Mouse (Mus musculus) thymus, postnatal 36 days (tissue): ENCODE results near the gene Plet1.

ENCODE experiments used
- DNase-seq, 2 experiments: peaks; one replicate each; pipeline ENCODE4 v3.0.0; 2022; ENCODE audit warnings: mixed read lengths in 2 of 2

Gene Plet1

DNA sequence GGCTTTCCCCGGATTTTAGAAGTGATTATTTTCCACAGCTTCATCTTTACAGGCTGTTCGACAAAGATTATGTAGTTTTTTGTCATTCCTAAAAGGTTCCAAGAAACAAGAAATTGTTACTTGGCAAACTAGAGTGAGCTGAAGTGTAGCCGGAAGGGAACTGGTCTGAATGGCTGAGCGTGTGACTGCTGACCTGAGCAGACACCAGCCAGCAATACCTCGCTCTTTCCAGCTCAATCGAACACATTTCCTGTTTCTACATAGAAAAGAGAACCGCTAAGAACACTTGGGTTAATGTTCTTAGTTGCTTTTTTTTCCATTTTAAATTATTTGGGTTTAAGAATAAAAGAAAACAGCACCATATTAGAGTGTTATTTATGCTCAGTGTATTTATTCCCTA is 45.8 kb downstream of the Plet1 start:
- DNase-seq = no peak

DNA sequence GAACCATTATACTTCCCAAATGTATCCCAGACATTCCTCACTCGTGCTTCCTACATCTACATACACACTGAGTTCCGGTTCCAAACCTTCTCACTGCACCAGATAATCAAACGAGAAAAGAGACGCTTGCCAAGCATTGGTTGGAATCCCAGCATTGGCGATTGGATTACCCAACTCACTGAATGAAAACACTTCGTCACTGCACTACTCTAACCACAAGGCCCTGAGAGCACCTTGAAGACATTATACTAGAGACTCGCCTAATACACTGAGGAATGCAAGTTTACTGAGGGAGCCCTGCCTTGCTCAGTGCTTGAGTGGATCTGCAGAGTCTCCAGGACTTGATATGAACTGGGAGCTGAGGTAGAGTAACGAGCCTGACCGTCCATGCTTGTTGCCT is 48.1 kb downstream of the Plet1 start:
- no peak for DNase-seq

DNA sequence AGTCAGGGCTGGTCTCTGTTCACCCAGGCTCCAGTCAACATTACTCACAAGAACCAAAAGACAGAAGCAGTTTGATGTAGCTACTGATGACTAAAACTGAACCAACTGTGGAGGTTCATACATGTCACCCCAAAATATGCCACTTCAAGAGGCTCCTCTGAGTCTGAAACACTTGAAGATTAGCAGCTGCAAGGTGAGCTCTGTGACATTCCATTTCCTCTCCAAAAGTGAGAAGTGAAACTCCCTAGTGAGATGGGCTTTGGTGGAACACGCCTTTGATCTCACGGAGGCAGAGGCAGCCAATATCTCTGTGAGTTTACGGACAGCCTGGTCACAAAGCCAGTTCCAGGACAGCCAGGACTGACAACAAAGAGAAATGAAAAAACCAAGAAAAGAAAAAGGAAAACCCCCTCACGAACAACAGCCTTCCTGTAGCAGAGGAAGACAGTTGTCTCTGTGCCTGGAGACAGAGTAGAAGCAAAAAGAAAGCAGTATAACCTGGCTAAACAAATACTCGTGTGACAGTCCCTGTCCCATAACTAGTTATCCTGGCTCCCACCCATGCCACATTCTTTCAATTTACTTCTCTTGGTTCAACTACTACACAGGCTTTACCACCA is 53.6 kb downstream of the Plet1 start:
- DNase-seq = peak; percentile 33 to 48

DNA sequence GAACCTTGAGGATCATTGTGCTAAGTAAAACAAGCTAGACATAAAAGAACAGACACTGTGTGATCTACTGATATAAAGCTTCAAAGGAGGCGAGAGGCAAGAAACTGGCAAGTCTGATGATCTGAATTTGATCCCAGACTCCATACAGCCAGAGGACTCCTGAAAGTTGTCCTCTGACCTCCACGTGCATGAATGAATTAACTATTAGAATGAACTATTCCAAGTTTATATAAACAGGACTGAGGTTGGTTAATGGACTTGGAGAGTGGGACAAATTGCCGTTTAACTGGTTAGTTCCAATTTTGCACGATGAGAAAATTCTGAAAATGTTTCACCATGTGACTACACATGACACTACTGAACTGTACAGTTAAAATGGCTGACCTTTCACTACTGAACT is 54.6 kb downstream of the Plet1 start:
- no peak for DNase-seq

DNA sequence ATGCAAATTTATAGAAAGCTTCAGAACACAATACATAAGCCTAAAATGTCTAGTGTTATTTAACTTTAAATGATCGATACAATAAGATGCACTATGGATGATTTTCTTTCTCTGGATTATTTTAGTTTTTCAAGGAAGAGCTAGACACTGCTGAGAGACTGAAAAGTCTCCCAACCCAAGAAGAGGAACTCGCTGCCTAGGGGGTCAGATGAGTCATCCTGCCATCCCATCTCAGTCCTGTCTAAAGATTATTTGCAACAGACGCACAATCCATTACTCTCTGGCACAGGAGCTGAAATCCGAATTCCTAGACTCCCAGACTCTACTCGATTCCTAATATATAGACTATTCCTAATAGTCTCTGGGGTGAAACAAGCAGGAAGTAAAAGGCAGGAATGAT is 57.9 kb downstream of the Plet1 start:
- no peak for DNase-seq

DNA sequence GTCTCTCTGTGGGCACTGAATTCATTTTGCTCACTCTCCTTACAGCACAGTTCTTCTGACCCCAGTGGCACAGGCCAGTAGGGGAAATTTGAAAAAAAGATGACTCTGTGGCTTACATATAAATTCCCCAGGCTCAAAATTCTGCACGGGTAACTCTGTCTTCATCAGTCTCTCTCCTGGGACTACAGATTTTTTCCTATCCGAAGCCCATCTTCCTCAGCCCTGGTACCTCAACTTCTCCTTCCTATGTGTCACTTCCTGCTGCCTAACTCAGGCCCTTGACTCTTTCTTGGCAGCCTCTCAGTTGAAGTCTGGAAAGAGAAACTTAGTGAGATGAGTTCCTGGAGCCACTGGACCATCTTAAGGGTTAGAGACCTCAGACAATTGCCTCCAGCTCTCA is 59.2 kb downstream of the Plet1 start:
- DNase-seq = no peak

DNA sequence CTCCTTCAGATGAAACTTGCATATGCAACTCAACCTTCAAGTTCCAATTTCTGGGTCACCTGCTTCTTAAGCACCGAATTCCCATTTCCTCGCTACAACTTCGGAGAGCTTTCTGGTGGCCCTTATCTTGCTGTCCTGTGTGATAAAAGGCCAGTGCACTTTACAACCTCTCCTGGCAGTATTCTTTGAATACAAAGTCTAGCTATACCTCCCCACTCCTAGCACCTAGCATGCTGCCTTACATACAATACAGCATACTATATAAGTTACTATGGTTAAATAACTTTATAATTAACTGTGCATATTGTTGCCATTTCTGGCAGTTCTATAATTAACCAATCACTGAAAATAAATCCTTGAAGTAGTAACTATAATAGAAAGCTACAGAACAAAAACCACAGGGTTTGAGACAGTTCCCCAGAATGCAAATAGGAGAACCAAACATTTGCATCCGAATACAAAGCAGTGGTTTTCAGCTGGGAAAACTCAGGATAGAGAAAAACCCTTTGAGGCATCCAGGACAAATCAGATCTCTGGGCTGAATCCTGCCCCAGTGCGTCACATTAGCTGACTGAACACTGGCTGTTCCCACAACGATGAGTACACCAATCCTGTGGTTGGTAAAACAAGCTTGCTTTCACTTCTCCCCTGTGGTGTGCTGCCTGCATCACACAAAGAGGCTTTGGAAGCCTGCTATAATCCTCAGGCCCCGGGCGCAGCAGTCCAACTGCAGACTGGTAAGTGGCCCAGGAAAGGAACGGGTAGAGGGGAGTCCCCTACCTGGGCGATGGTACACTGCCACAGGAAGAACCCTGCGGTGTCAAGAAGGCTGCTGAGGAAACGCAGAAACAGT is 60.1 kb downstream of the Plet1 start, which contains the start of gene Il18:
Gene Il18, plus strand, starts transcription at position 587 of the 853 bp plus-strand sequence.
- DNase-seq = peak; percentile 26 to 43

DNA sequence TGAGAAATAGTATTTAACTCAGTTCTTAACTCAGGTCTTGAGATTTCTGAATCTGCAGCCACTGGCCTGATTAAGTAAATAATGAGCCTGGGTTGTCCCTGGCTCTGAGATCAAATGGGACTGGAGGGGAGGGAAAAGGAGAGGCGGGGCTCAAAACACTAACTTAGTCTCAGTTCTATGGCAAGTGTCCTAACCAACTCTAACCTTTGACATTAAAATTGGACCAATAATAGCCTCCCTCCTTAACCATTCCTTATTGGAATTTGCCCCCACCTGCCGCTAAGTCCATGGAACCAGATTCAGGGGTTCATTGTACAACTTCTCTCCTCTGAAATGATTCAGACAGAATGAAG is 60.7 kb downstream of the Plet1 start, which contains the start of gene Bco2:
Gene Bco2, minus strand, starts transcription at position 88 of the 353 bp plus-strand sequence.
- no peak for DNase-seq
